Mouse (Mus musculus) lung, postnatal 0 days (tissue): Measurements from ENCODE around the gene Sorbs2.

Experiments used
- CTCF ChIP-seq: IDR thresholded peaks from 2 replicates; pipeline ENCODE4 v1.5.1; 2016; ENCODE audit warnings: antibody characterized with exemption, mild to moderate bottlenecking
- EP300 ChIP-seq: IDR thresholded peaks from 2 replicates; pipeline ENCODE4 v1.6.1; 2016; ENCODE audit warnings: antibody characterized with exemption, mild to moderate bottlenecking, control low read depth

DNA sequence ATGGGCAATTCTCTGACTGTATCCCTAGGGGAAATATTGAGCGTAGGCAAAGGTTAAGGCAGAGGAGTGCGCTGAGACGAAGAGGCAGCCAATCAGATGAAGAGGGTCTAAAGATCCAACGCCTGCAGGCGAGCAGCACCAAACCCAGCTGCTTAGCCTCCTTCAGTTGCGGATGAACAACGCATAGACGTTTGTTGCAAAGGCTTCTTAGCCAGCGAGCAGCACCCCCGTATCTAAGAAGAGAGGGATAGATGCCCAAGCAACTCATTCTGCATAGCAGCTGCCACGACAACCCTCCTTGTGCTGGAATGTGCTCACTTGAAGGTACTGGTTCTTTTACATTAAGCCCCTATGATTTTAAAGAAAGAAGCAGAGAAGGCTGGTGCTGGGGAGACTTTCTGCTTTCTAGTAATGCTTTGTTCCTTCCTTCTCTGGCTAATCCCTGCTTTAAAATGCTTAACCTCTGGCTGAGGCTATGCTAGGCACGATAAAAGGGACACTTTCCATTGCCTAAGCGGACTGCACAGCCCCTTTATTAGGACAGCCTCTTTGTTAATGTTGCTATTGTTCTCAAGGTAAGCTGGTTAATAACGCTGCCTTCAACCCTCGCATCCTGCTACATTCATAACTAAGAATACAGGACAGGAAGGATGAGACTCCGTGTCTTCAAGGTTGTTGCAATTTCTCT is at the start of gene Sorbs2:
- no peak for TF ChIP-seq CTCF
- no peak for TF ChIP-seq EP300
